Mouse (Mus musculus) kidney, postnatal 14 days (tissue): ENCODE data around the gene Tas2r105.

Experiments
- DNase-seq: peaks from one replicate; pipeline ENCODE4 v3.0.0; 2022; ENCODE audit warnings: mixed read lengths

Gene Tas2r105

DNA sequence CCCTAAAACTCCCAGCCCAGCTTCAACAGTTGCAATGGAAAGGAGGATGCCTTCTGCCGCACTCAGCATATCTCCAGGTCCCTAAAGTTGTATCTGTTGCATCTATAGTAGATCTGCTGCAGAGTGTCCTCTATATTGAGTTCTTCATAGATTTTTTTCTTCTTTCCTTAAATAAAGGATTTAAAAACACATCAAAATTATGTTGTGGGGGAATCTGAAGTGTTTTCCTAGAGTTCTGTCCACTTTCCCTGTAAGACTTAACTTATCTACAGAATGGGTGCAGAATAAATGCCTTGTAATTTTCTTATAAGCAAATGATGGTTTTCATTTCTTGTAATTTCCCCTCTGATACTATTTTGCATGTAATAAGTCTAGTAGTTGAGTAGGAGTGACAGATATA, at the start of gene Tas2r105:
Tas2r105 (minus strand) TSS at position 101 of the 400 bp plus-strand sequence.
- DNase-seq, result no peak

DNA sequence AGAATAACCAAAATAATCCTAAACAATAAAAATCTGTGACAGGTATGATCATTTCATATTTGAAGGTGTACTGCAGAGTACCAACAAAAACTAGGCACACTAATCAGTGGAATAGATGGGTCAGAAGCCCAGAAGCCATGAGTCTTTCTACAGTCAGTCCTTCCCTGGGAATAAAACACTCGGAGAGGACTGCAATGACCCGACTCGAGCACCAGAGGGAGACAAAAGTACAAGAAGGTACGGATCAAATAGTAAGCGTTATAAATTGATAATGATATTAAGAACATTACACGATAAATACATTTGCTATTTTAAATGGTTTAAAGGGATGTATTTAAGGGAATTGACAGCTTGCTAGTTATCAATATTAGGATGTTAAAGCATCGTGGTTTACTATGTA, 25.5 kb upstream of the Tas2r105 start:
- no peak for DNase-seq

DNA sequence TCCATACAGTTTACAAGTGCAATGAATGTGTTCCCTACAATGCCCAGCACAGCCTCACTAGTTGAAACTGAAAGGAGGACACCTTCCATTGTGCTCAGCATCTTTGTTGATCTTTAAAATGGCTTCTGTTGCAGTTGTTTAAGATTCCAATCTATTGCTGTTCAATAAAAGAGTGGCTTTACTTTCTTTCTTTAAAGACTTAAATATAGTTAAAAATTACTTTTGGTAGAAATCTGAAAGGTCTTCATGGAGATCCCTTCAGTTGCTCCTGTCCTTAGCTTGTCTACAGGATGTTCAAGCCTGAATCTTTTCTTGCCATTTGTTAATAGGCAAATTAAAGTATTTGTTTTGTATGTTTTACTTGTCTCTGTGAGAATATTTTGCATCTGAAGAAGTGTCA, 2.7 kb upstream of the Tas2r105 start, which contains the start of gene Tas2r114:
Tas2r114 (minus strand) TSS at position 101 of the 400 bp plus-strand sequence.
- DNase-seq, result no peak

DNA sequence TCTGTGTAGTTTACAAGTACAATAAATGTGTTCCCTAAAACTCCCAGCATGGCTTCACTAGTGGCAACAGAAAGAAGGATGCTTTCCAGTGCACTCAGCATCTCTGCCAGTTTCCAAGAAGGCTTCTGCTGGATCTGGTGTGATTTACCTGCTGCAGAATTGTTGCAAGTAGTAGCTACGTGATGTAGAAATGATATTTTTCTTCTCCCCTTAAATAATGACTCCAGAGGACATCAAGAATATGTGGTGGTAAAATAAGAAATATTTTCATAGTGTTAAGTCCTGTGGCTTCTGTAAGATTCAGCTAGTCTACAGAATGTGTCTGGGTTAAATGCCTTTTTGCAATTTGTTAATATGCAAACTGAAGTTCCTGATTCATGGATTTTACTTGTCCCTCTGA, 1.7 kb downstream of the Tas2r105 start, which contains the start of gene Tas2r104:
Tas2r104 (minus strand) TSS at position 101 of the 400 bp plus-strand sequence.
- no peak for DNase-seq

DNA sequence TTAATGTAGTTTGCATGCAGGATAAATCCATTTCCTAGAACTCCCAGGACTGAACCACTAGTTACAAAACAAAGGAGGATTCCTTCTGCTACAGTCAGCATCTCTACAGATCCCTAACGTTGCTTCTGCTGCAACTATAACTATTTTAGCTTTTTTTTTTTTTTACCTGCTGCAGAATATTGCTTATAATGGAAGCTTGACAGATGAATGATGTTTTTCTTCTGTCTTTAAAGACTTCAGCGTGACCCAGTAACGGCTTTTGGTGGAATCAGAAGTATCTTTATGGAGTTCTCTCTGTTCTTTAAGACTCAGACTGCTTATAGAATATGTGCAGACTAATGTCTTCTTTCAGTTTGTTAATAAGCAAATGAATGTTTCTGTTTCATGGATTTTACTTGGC, 8.5 kb downstream of the Tas2r105 start, which contains the start of gene Tas2r106:
Tas2r106 (minus strand) TSS at position 101 of the 400 bp plus-strand sequence.
- DNase-seq, result no peak

DNA sequence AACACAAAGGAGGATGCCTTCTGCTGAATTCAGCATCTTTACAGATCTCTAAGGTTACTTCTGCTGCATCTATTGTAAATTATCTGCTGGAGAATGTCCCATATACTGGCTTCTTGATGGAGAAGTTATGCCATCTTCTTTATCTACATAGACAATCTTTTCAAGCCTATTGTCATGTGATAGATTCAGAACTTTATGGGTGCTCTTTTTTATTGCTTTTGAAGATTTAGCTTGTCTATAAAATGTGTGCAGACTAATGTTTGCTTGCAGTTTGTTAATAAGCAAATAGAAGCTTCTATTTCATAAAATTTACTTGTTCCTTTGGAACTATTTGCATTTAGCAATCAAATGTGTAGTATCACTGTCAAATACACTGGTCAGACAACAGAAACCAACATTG, 27.2 kb downstream of the Tas2r105 start, which contains the start of gene Tas2r107:
Tas2r107 (minus strand) TSS at position 101 of the 400 bp plus-strand sequence.
- DNase-seq, result no peak
